Mouse (Mus musculus): ENCODE data around the gene Ano4.

The Ano4 gene

GRCm38 (mm10) chr10:88950297-88950653 is 394.3 kb downstream of the Ano4 start:
- DNase-seq (ENCODE audit: low read depth, low spot score), result no peak

- DNase-seq (ENCODE audit: low read depth, low spot score), result no peak
Measured at GRCm38 (mm10) chr10:88949649-88950296, 394.8 kb downstream of the Ano4 start.

Measured in mesoderm, embryonic 11.5 days (tissue).